Mouse (Mus musculus) hindbrain, embryonic 11.5 days (tissue): ENCODE data around the gene Ikzf1. TPM values are rescaled to one million over a fixed set of nuclear protein-coding genes. Genes with fewer than 3 reads are reported as not detected.

Experiments used
- ATAC-seq: fragments of 200-750 bp; cut with Nextera tagmentation; 2 replicates; pipeline ENCODE4 v1.8.0; 2017; ENCODE audit warnings: mild to moderate bottlenecking, moderate TSS enrichment, moderate library complexity; ENCODE audit not compliant: low FRiP score
- DNase-seq: peaks from one replicate; pipeline ENCODE4 v3.0.0-alpha.2; 2015; ENCODE audit warnings: low spot score
- H3K27ac ChIP-seq: fragments of 300-500 bp; sonication (generic); 2 replicates; pipeline ENCODE4 v1.5.1; 2014; ENCODE audit warnings: mild to moderate bottlenecking, low read depth, low read length
- H3K27me3 ChIP-seq: fragments of 300-500 bp; sonication (generic); 2 replicates; pipeline ENCODE4 v1.6.1; 2014; ENCODE audit warnings: mild to moderate bottlenecking, low read length, moderate library complexity, mixed read lengths; ENCODE audit not compliant: control insufficient read depth, insufficient read depth
- H3K36me3 ChIP-seq: fragments of 300-500 bp; sonication (generic); 2 replicates; pipeline ENCODE4 v1.6.1; 2014; ENCODE audit warnings: mild to moderate bottlenecking, low read length, moderate library complexity, mixed read lengths; ENCODE audit not compliant: control insufficient read depth, insufficient read depth
- H3K4me1 ChIP-seq: fragments of 300-500 bp; sonication (generic); replicated peaks from 2 replicates; pipeline ENCODE4 v1.6.1; 2014; ENCODE audit warnings: low read length, mixed read lengths; ENCODE audit not compliant: control insufficient read depth, insufficient read depth
- H3K4me2 ChIP-seq: fragments of 300-500 bp; sonication (generic); replicated peaks from 2 replicates; pipeline ENCODE4 v1.6.1; 2014; ENCODE audit warnings: mild to moderate bottlenecking, low read depth, low read length
- H3K4me3 ChIP-seq: fragments of 300-500 bp; sonication (generic); 2 replicates; pipeline ENCODE4 v1.5.1; 2014; ENCODE audit warnings: low read depth, low read length
- H3K9ac ChIP-seq: fragments of 300-500 bp; sonication (generic); 2 replicates; pipeline ENCODE4 v1.6.1; 2014; ENCODE audit warnings: low read depth, low read length
- H3K9me3 ChIP-seq: fragments of 300-500 bp; sonication (generic); 2 replicates; pipeline ENCODE4 v1.6.1; 2016; ENCODE audit warnings: low read length; ENCODE audit not compliant: control insufficient read depth
- WGBS: fragments of 180-500 bp; shearing (Covaris S2); extraction: QIAGEN DNeasy Blood & Tissue Kit; methylation state at CpG from one replicate; pipeline ENCODE4 v1.1.7; 2014; 5-methylcytosine and 5-hydroxymethylcytosine counted together
- polyA plus RNA-seq: library from polyadenylated mRNA; unstranded; fragments of >200 nt; fragmentation: Nextera tagmentation; extraction: Ambion mirVana; gene quantifications from 2 replicates; pipeline ENCODE4 v1.2.1, GENCODE M21; 2014

Gene Ikzf1
- polyA plus RNA-seq, 1 experiment from 2014 or later: 3.5 TPM

DNA sequence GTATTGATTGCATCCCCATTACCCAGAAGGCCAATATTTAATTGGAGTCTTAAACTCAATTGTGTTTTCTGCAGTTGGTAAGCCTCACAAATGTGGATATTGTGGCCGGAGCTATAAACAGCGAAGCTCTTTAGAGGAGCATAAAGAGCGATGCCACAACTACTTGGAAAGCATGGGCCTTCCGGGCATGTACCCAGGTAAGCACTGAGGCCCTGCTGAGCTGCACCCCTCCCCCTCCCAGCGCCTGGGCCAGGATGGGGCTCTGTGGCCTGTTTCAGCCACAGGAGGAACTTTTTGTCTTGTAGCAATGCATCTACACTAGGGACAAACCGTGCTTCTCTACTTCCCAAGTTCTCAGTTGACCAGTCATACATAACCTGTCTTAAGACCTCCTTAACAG lies 73.3 kb downstream of the Ikzf1 start:
- Histone ChIP-seq H3K27ac (no peak overlapping the region), H3K36me3 (no peaks in the 10 kb centered on the region), H3K4me3 (no peak overlapping the region), H3K4me2 (no peak overlapping the region), H3K27me3 (no peaks in the 10 kb centered on the region), H3K9me3 (no peaks in the 10 kb centered on the region), H3K4me1 (no peaks in the 10 kb centered on the region), H3K9ac (no peak overlapping the region)
- 81% methylated on average over 6 of the region's 6 CpGs for WGBS
- ATAC-seq (no peak), DNase-seq (no peak)

- H3K4me1 ChIP-seq: no peaks in the 10 kb centered on the region
- H3K27ac ChIP-seq: no peak overlapping the region
- H3K4me3 ChIP-seq: no peak overlapping the region
- no peak overlapping the region for H3K9ac ChIP-seq
- DNase-seq (no peak), ATAC-seq (no peak)
- H3K27me3 ChIP-seq: no peaks in the 10 kb centered on the region
- no peak overlapping the region for H3K4me2 ChIP-seq
- no peaks in the 10 kb centered on the region for H3K36me3 ChIP-seq
- WGBS: 92% methylated on average over 1 of the region's 1 CpGs
- no peaks in the 10 kb centered on the region for H3K9me3 ChIP-seq
Measured at GRCm38 (mm10) chr11:11758883-11759282, 74.1 kb downstream of the Ikzf1 start.

GRCm38 (mm10) chr11:11763211-11763666 lies 78.4 kb downstream of the Ikzf1 start:
- Histone ChIP-seq H3K9ac (no peak overlapping the region), H3K27me3 (no peaks in the 10 kb centered on the region), H3K36me3 (no peaks in the 10 kb centered on the region), H3K4me1 (no peaks in the 10 kb centered on the region), H3K4me2 (no peak overlapping the region), H3K9me3 (no peaks in the 10 kb centered on the region), H3K4me3 (no peak overlapping the region), H3K27ac (no peak overlapping the region)
- ATAC-seq (no peak), DNase-seq (no peak)
- WGBS: 64% methylated on average over 4 of the region's 4 CpGs

DNA sequence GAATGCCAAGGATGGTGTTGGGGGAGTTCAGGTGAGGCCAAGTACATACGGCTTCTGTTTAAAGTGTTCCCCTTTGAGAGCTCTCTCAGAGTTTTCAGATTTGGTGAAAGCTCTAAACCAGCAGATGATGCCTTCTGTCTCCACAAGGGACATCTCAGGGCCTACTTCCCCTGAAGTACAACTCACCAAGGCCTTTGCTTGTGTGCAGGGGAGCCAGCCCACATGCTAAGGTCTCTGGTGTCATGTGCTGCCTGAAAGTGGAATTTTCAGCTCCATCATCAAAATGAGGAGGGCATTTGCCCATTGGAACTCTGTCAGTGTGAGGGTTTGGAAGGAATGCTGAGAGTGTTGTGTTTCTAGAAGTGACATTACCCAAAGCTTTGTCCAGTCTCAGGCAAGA lies 80.6 kb downstream of the Ikzf1 start:
- ATAC-seq (no peak), DNase-seq (no peak)
- Histone ChIP-seq H3K4me3 (no peak overlapping the region), H3K4me1 (no peaks in the 10 kb centered on the region), H3K27me3 (no peaks in the 10 kb centered on the region), H3K9ac (no peak overlapping the region), H3K36me3 (no peaks in the 10 kb centered on the region), H3K9me3 (no peaks in the 10 kb centered on the region), H3K27ac (no peak overlapping the region), H3K4me2 (no peak overlapping the region)
- WGBS: 86% methylated on average over 1 of the region's 1 CpGs

DNA sequence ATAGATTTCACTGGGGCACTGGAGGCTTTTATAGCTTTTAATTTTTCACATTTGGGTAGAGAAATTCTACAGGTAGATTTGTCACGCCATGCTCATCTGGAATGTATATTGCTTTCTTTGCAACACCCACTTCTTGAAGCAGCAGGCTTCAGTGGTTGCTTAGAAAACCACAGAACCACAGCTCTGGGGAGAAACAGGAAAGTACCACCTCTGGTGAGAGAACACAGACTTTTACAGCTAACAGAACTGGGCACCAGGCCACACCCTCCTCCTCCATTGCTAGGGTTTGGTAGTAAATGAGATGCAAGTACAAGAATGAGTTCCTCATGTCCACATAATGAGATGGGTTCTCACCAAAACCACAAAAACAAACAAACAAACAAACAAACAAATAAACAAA lies 81.3 kb downstream of the Ikzf1 start:
- H3K4me3 ChIP-seq: no peak overlapping the region
- no peaks in the 10 kb centered on the region for H3K36me3 ChIP-seq
- no peak overlapping the region for H3K4me2 ChIP-seq
- H3K9me3 ChIP-seq: no peaks in the 10 kb centered on the region
- H3K27me3 ChIP-seq: no peaks in the 10 kb centered on the region
- WGBS: 70% methylated on average over 1 of the region's 1 CpGs
- ATAC-seq: no peak
- no peak overlapping the region for H3K9ac ChIP-seq
- H3K4me1 ChIP-seq: no peaks in the 10 kb centered on the region
- DNase-seq: no peak
- H3K27ac ChIP-seq: no peak overlapping the region

DNA sequence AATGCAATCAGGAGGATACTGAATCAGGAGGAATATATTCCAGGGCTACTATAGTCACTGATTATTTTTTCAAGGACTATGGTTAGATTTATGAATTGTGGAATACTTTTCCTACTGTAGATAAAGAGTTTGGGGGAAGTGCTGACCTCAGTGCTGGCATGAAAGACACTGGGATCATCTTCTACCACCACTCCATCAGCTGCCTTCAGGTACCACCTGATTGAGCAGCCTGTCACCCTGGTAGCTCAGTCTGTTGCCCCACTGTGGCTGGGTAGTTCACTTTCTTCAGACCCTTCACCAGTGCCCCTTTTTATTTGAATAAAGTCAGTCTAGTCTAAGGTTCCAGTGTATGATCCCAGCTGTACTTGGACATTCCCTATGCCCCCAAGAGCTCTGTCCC lies 81.9 kb downstream of the Ikzf1 start:
- Histone ChIP-seq H3K4me2 (no peak overlapping the region), H3K9ac (no peak overlapping the region), H3K27me3 (no peaks in the 10 kb centered on the region), H3K9me3 (no peaks in the 10 kb centered on the region), H3K36me3 (no peaks in the 10 kb centered on the region), H3K4me1 (no peaks in the 10 kb centered on the region), H3K27ac (no peak overlapping the region), H3K4me3 (no peak overlapping the region)
- ATAC-seq (no peak), DNase-seq (no peak)

- H3K36me3 ChIP-seq: no peaks in the 10 kb centered on the region
- H3K4me1 ChIP-seq: no peaks in the 10 kb centered on the region
- no peak overlapping the region for H3K4me3 ChIP-seq
- ATAC-seq: no peak
- H3K27me3 ChIP-seq: no peaks in the 10 kb centered on the region
- WGBS: 93% methylated on average over 2 of the region's 2 CpGs
- H3K27ac ChIP-seq: no peak overlapping the region
- DNase-seq: no peak
- H3K9me3 ChIP-seq: no peaks in the 10 kb centered on the region
- H3K9ac ChIP-seq: no peak overlapping the region
- H3K4me2 ChIP-seq: no peak overlapping the region
Measured at GRCm38 (mm10) chr11:11768057-11768456, 83.3 kb downstream of the Ikzf1 start.

GRCm38 (mm10) chr11:11769281-11769680 lies 84.5 kb downstream of the Ikzf1 start:
- no peaks in the 10 kb centered on the region for H3K4me1 ChIP-seq
- 93% methylated on average over 20 of the region's 20 CpGs for WGBS
- H3K27ac ChIP-seq: no peak overlapping the region
- 0 out of 2 replicates have a peak, but pooled peaks have one; percentile 10 for ATAC-seq
- no peaks in the 10 kb centered on the region for H3K27me3 ChIP-seq
- no peak overlapping the region for H3K9ac ChIP-seq
- H3K4me2 ChIP-seq: no peak overlapping the region
- no peaks in the 10 kb centered on the region for H3K9me3 ChIP-seq
- DNase-seq: no peak
- no peaks in the 10 kb centered on the region for H3K36me3 ChIP-seq
- H3K4me3 ChIP-seq: no peak overlapping the region

- WGBS: 87% methylated on average over 3 of the region's 3 CpGs
- no peak for DNase-seq
- no peak overlapping the region for H3K4me3 ChIP-seq
- H3K4me2 ChIP-seq: no peak overlapping the region
- no peak overlapping the region for H3K9ac ChIP-seq
- H3K27ac ChIP-seq: no peak overlapping the region
- H3K9me3 ChIP-seq: no peaks in the 10 kb centered on the region
- H3K36me3 ChIP-seq: no peaks in the 10 kb centered on the region
- no peaks in the 10 kb centered on the region for H3K27me3 ChIP-seq
- no peak for ATAC-seq
- H3K4me1 ChIP-seq: no peaks in the 10 kb centered on the region
Measured at GRCm38 (mm10) chr11:11770691-11771090, 85.9 kb downstream of the Ikzf1 start.
